Mouse (Mus musculus): ENCODE data around the gene Tenm3. TPM values are rescaled to one million over a fixed set of nuclear protein-coding genes. Genes with fewer than 3 reads are reported as not detected.

The Tenm3 gene
- total and polyA plus RNA-seq, 3 experiments: 0.03 to 0.08 (median 0.07) TPM

DNA sequence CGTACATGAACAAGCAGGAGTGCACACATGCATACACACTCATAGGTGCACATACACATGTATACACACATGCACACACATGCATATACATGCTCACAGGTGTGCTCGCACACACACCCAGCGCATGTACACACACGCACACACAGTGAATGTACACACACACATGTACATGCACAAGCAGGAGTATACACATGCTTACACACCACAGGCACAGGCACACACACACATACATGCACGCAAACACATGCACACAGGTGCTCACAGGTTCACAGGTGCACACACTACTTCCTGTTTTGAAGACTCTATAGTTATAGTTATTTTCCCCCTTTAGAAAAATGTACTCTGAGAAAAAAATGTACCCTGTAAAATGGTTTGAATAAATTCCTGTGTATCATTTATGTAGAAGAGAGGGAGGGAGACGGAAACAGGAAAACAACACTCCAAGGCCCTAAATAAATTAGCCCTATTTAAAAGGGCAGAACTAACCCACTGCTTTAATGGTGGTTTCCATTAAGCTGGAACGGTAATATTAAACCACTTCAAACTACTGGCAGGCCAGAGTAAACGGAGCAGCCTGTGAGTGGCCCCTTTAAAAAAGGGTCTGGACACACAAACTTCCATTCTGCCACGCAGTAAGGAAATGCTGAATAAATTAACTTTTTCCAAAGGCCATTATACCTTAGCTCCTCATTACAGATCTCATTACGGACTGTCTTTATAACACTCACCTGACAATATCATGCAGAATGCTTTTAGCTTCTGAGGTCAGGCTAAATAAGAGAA lies 335.8 kb downstream of the Tenm3 start:
- no peak for DNase-seq (ENCODE audit: extremely low read depth)
- Histone ChIP-seq H3K36me3 (replicated peaks in 1 of 2; ENCODE audit: control insufficient read depth in 1 of 2, insufficient read depth in 1 of 2, low read length in 1 of 2) (no peaks in the 10 kb centered on the region), H3K9me3 (replicated peaks; ENCODE audit: low read length) (peaks cover 52% of the 10 kb centered on the region), H3K27ac (ENCODE audit: insufficient read depth, low read depth) (no peak overlapping the region; the same call in 1 of the 2 replicates), H3K4me3 (replicated peaks in 1 of 3; ENCODE audit: low read depth in 2 of 3, low read length in 2 of 3, poor library complexity in 1 of 3) (no peak overlapping the region), H3K27me3 (replicated peaks) (no peaks in the 10 kb centered on the region), H3K9ac (ENCODE audit: insufficient read depth, low read depth) (no peak overlapping the region), H3K4me2 (ENCODE audit: insufficient read depth, low read depth, poor library complexity, severe bottlenecking) (no peak overlapping the region), H3K4me1 (ENCODE audit: control insufficient read depth in 1 of 2, insufficient read depth in 2 of 2) (no peaks in the 10 kb centered on the region), H3K79me2 (replicated peaks; ENCODE audit: control insufficient read depth, extremely low read depth, insufficient read depth, poor library complexity, severe bottlenecking) (no peaks in the 10 kb centered on the region)
- TF ChIP-seq POLR2AphosphoS2 (IDR thresholded peaks at IDR 0.05; ENCODE audit: low read depth, low read length) (no peak), ZMIZ1 (IDR thresholded peaks at IDR 0.05; ENCODE audit: low read depth, low read length) (no peak)
- in situ Hi-C loops (cut with MboI; ENCODE audit: low pct_ligation_motif_present, low pct_unique_long_range_greater_than_20kb, low sequenced_read_pairs) (no loop called here), dilution Hi-C loops (cut with MboI; ENCODE audit: extremely low pct_ligation_motif_present, extremely low pct_unique_long_range_greater_than_20kb, low sequenced_read_pairs) (no loop called here)

DNA sequence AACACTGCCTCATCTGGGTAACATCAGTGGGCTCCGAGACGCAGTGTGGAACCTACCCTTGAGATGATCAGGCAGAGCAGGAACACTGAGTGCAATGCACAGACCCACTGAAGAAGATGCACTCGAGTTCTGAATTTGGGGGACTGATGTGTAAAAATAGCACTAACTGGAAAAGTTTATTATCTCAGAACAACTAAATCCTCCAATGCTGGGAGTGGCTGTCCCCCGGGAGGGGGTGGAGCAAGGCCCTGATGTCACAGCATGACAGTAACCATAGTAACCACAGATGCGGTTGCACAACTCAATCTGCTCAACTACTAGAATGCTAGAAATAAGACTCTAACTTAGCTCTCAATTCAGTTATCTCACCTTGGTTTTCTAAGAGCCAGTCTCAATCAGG lies 351.3 kb downstream of the Tenm3 start:
- no peak overlapping the region for H3K4me3 ChIP-seq (replicated peaks in 1 of 3; ENCODE audit: low read depth in 2 of 3, low read length in 2 of 3, poor library complexity in 1 of 3)
- H3K9ac ChIP-seq (ENCODE audit: insufficient read depth, low read depth): no peak overlapping the region
- in situ Hi-C loops (cut with MboI; ENCODE audit: low pct_ligation_motif_present, low pct_unique_long_range_greater_than_20kb, low sequenced_read_pairs): no loop called here
- no peak for TF ChIP-seq POLR2A (IDR thresholded peaks at IDR 0.05; ENCODE audit: low read depth, low read length)
- no peak for TF ChIP-seq ZNF384 (IDR thresholded peaks at IDR 0.05; ENCODE audit: low read depth, low read length)
- no peak for TF ChIP-seq SMC3 (IDR thresholded peaks at IDR 0.05; ENCODE audit: low read depth, low read length)
- TF ChIP-seq MEF2A (IDR thresholded peaks at IDR 0.05; ENCODE audit: borderline replicate concordance, low read depth, low read length): no peak
- TF ChIP-seq NRF1 (IDR thresholded peaks at IDR 0.05; ENCODE audit: low read depth, low read length): no peak
- TF ChIP-seq SIN3A (IDR thresholded peaks at IDR 0.05; ENCODE audit: low read length): no peak
- no peak for TF ChIP-seq NELFE (IDR thresholded peaks at IDR 0.05; ENCODE audit: low read depth, low read length)
- no peak for TF ChIP-seq IRF4 (IDR thresholded peaks at IDR 0.05; ENCODE audit: low read depth, low read length)
- TF ChIP-seq JUN (IDR thresholded peaks at IDR 0.05; ENCODE audit: insufficient read depth, low read depth, low read length): no peak
- no peak for TF ChIP-seq MAX (IDR thresholded peaks at IDR 0.05; ENCODE audit: low read length)
- no peak for TF ChIP-seq USF2 (conservative IDR thresholded peaks at IDR 0.05; ENCODE audit: low read depth, low read length)
- TF ChIP-seq MYC (IDR thresholded peaks at IDR 0.05; ENCODE audit: low read depth, low read length): no peak
- no peaks in the 10 kb centered on the region for H3K79me2 ChIP-seq (replicated peaks; ENCODE audit: control insufficient read depth, extremely low read depth, insufficient read depth, poor library complexity, severe bottlenecking)
- H3K4me1 ChIP-seq (ENCODE audit: control insufficient read depth in 1 of 2, insufficient read depth in 2 of 2): no peaks in the 10 kb centered on the region
- H3K9me3 ChIP-seq (replicated peaks; ENCODE audit: low read length): peaks cover 61% of the 10 kb centered on the region
- no peak for DNase-seq (ENCODE audit: extremely low read depth)
- dilution Hi-C loops (cut with MboI; ENCODE audit: extremely low pct_ligation_motif_present, extremely low pct_unique_long_range_greater_than_20kb, low sequenced_read_pairs): no loop called here
- no peaks in the 10 kb centered on the region for H3K36me3 ChIP-seq (replicated peaks in 1 of 2; ENCODE audit: control insufficient read depth in 1 of 2, insufficient read depth in 1 of 2, low read length in 1 of 2)
- H3K27ac ChIP-seq (ENCODE audit: insufficient read depth, low read depth): no peak overlapping the region
- no peak overlapping the region for H3K4me2 ChIP-seq (ENCODE audit: insufficient read depth, low read depth, poor library complexity, severe bottlenecking)
- no peaks in the 10 kb centered on the region for H3K27me3 ChIP-seq (replicated peaks)

All from CH12.LX (cell line).